Mouse (Mus musculus): ENCODE measurements around the gene AC134908.4. TPM values are rescaled to one million over a fixed set of nuclear protein-coding genes. Genes with fewer than 3 reads are reported as not detected.

Gene AC134908.4
- polyA plus RNA-seq (2015; fragmentation: Nextera tagmentation; extraction: Ambion mirVana) = not detected in 2 replicates

DNA sequence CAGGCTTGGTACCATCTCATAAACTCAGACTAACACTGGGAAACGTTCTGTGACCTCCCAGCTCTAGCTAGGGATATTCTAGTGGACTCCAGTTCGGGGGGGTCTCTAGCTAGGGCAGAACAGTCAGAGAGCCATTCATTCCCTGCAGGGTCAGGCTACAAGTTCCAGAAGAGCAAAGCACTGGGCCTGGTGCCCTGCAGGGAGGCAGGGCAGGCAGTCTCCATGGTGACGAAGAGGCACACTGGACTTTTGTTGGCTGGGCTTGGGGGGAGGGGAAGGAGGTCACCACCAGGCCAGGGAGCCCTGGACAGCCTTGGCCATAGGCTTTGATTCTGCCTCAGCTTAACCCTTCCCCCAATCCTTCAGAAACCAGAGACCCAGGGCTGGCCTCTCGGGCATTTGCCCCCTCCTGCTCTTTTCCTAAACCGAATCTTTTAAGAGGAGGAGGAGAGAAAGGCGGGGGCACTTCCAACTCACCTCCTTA lies at the start of gene AC134908.4:
Gene AC134908.4, minus strand, starts transcription at position 51 of the 484 bp plus-strand sequence.
- H3K27ac ChIP-seq (ENCODE audit: low read depth) = no peak within 1 kb of the TSS
- H3K9ac ChIP-seq (replicated peaks) = peak within 1 kb of the TSS; percentile 72
- no peaks in the 10 kb centered on the region for H3K9me3 ChIP-seq (ENCODE audit: low read length)
- ATAC-seq (no peak), DNase-seq (no peak)
- peak within 1 kb of the TSS; percentile 98 for H3K4me2 ChIP-seq (ENCODE audit: low read depth, low read length)
- no peaks in the 10 kb centered on the region for H3K36me3 ChIP-seq (replicated peaks; ENCODE audit: insufficient read depth, low read length)
- TF ChIP-seq EP300 (IDR thresholded peaks at IDR 0.05; ENCODE audit: low read depth) (no peak), CTCF (IDR thresholded peaks at IDR 0.05; ENCODE audit: low read depth) (no peak)
- WGBS (ENCODE audit: insufficient replicate concordance) = 46% methylated on average over 6 of the region's 6 CpGs
- H3K4me3 ChIP-seq (ENCODE audit: low read depth, low read length) = peak within 1 kb of the TSS; percentile 89
- no peaks in the 10 kb centered on the region for H3K27me3 ChIP-seq (ENCODE audit: insufficient read depth, low read length)
- peaks cover 27% of the 10 kb centered on the region for H3K4me1 ChIP-seq (ENCODE audit: insufficient read depth)

DNA sequence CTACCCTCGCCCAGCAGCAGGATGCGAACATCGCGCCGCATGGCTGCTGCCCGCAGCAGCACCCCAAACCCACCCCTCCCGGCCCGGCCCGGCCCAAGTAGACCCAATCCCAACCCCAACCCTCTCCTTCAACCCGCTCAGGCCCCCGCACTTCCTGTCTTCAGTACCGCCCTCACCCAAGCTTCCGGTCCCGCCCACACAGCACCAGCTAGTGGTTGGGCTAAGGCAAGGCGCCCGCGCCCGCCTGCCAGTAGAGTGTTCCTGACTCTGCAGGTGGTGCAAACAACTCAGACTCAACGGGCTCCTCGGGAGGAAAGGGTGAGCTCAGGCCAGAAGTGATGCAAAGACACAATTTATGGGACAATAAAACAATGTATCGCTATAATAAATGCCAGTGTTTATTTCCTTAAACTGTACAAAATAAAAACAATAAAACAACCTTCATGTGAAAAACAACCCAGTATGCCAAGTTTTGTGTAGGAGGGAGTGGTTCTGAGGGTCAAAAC lies 49.0 kb upstream of the AC134908.4 start, which contains the start of gene Rhot2:
Gene Rhot2, minus strand, starts transcription at position 456 of the 506 bp plus-strand sequence.
- peak; percentile 98 for DNase-seq
- H3K4me2 ChIP-seq (ENCODE audit: low read depth, low read length) = peak within 1 kb of the TSS; percentile 89

GRCm38 (mm10) chr17:25843636-25844395 lies 48.4 kb upstream of the AC134908.4 start:
- H3K27ac ChIP-seq (ENCODE audit: low read depth) = peak overlapping the region; percentile 88
- no peaks in the 10 kb centered on the region for H3K27me3 ChIP-seq (ENCODE audit: insufficient read depth, low read length)
- TF ChIP-seq CTCF (IDR thresholded peaks at IDR 0.05; ENCODE audit: low read depth) = no peak
- no peak for TF ChIP-seq EP300 (IDR thresholded peaks at IDR 0.05; ENCODE audit: low read depth)
- H3K9me3 ChIP-seq (ENCODE audit: low read length) = no peaks in the 10 kb centered on the region
- DNase-seq (no peak), ATAC-seq (peak; percentile 38)
- peak overlapping the region; percentile 89 for H3K4me2 ChIP-seq (ENCODE audit: low read depth, low read length)
- peak overlapping the region; percentile 86 for H3K4me3 ChIP-seq (ENCODE audit: low read depth, low read length)
- 2% methylated on average over 36 of the region's 38 CpGs for WGBS (ENCODE audit: insufficient replicate concordance)
- peak overlapping the region; percentile 88 for H3K9ac ChIP-seq (replicated peaks)
- peaks cover 22% of the 10 kb centered on the region for H3K4me1 ChIP-seq (ENCODE audit: insufficient read depth)
- peaks cover 38% of the 10 kb centered on the region for H3K36me3 ChIP-seq (replicated peaks; ENCODE audit: insufficient read depth, low read length)

More for the DNA sequence above, 49.0 kb upstream of the AC134908.4 start, which contains the start of gene Rhot2:
- Histone ChIP-seq H3K27me3 (ENCODE audit: insufficient read depth, low read length) (no peaks in the 10 kb centered on the region), H3K4me3 (ENCODE audit: low read depth, low read length) (peak within 1 kb of the TSS; percentile 86), H3K27ac (ENCODE audit: low read depth) (peak within 1 kb of the TSS; percentile 88), H3K36me3 (replicated peaks; ENCODE audit: insufficient read depth, low read length) (peaks cover 32% of the 10 kb centered on the region), H3K9ac (replicated peaks) (peak within 1 kb of the TSS; percentile 88), H3K4me1 (ENCODE audit: insufficient read depth) (peaks cover 19% of the 10 kb centered on the region), H3K9me3 (ENCODE audit: low read length) (no peaks in the 10 kb centered on the region)
- no peak for TF ChIP-seq EP300 (IDR thresholded peaks at IDR 0.05; ENCODE audit: low read depth)
- peak; percentile 82 for TF ChIP-seq CTCF (IDR thresholded peaks at IDR 0.05; ENCODE audit: low read depth)
- peak; percentile 93 for ATAC-seq
- under 1% methylated on average over 21 of the region's 21 CpGs for WGBS (ENCODE audit: insufficient replicate concordance)

DNA sequence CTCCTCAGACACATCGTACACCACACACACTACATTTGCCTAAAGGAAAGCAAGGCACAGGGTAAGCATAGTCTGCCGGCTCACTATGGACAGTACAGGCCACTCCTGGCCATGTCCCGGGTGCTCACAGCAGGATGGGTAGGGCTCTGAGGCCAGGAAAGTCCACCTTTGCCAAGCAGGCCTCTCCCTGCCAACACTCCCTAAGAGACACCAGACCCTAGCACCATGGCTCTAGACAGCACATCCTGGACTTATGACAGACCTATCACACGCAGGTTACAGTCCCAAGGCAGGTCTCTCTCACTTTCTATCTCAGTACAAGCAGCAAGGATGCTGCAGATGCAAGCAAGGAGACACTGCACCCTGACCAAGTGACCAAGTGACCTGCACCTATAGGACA lies 47.7 kb upstream of the AC134908.4 start:
- no peak for TF ChIP-seq CTCF (IDR thresholded peaks at IDR 0.05; ENCODE audit: low read depth)
- TF ChIP-seq EP300 (IDR thresholded peaks at IDR 0.05; ENCODE audit: low read depth) = no peak
- H3K4me1 ChIP-seq (ENCODE audit: insufficient read depth) = peaks cover 24% of the 10 kb centered on the region

DNA sequence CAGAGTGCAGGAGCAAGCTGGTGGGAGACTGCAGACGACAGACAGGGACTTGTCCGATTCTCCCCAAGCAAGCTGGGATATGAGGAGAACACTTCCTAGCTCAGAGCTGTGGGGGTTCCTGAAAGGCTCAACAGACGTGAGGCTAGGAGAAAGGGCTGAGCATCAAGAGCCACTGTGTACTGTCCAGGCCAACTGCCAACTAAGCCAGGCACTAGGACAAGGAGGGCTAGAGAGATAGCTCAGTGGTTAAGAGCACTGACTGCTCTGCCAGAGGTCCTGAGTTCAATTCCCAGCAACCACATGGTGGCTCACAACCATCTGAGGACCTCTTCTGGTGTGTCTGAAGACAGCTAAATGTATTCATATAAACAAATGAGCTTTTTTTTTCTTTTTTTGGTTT lies 47.0 kb upstream of the AC134908.4 start:
- H3K27me3 ChIP-seq (ENCODE audit: insufficient read depth, low read length) = no peaks in the 10 kb centered on the region
- DNase-seq (no peak), ATAC-seq (no peak)
- no peaks in the 10 kb centered on the region for H3K9me3 ChIP-seq (ENCODE audit: low read length)
- no peak overlapping the region for H3K9ac ChIP-seq (replicated peaks)
- H3K4me1 ChIP-seq (ENCODE audit: insufficient read depth) = peaks cover 24% of the 10 kb centered on the region
- H3K4me2 ChIP-seq (ENCODE audit: low read depth, low read length) = no peak overlapping the region
- H3K36me3 ChIP-seq (replicated peaks; ENCODE audit: insufficient read depth, low read length) = peaks cover 44% of the 10 kb centered on the region
- 74% methylated on average over 3 of the region's 3 CpGs for WGBS (ENCODE audit: insufficient replicate concordance)
- no peak overlapping the region for H3K27ac ChIP-seq (ENCODE audit: low read depth)
- no peak for TF ChIP-seq CTCF (IDR thresholded peaks at IDR 0.05; ENCODE audit: low read depth)
- no peak for TF ChIP-seq EP300 (IDR thresholded peaks at IDR 0.05; ENCODE audit: low read depth)
- no peak overlapping the region for H3K4me3 ChIP-seq (ENCODE audit: low read depth, low read length)

More for the DNA sequence above, 47.7 kb upstream of the AC134908.4 start:
- Histone ChIP-seq H3K36me3 (replicated peaks; ENCODE audit: insufficient read depth, low read length) (peaks cover 42% of the 10 kb centered on the region), H3K4me3 (ENCODE audit: low read depth, low read length) (peak overlapping the region; percentile 86; the same call in 1 of the 2 replicates), H3K9ac (replicated peaks) (peak overlapping the region; percentile 88), H3K27me3 (ENCODE audit: insufficient read depth, low read length) (no peaks in the 10 kb centered on the region), H3K9me3 (ENCODE audit: low read length) (no peaks in the 10 kb centered on the region), H3K27ac (ENCODE audit: low read depth) (peak overlapping the region; percentile 20; the same call in 1 of the 2 replicates), H3K4me2 (ENCODE audit: low read depth, low read length) (peak overlapping the region; percentile 89)
- no peak for ATAC-seq
- 85% methylated on average over 4 of the region's 4 CpGs for WGBS (ENCODE audit: insufficient replicate concordance)
- no peak for DNase-seq

Measured in liver, postnatal 0 days (tissue).